Mouse (Mus musculus): Measurements from ENCODE around the gene Fsd1. TPM values are rescaled to one million over a fixed set of nuclear protein-coding genes. Genes with fewer than 3 reads are reported as not detected.

Gene Fsd1
- total and polyA plus RNA-seq, 3 experiments: not detected

- Histone ChIP-seq H3K4me3 (ENCODE audit: control insufficient read depth in 1 of 2, insufficient read depth in 1 of 2, low read depth in 2 of 2, low read length in 2 of 2) (no peak overlapping the region), H3K36me3 (ENCODE audit: control insufficient read depth in 1 of 2, insufficient read depth in 2 of 2, low read length in 2 of 2) (peaks cover 0 to 3% of the 10 kb centered on the region in 2 experiments; a peak in 1 of 4 replicates), H3K27ac (ENCODE audit: control insufficient read depth, low read depth, low read length) (no peak overlapping the region)
Measured at GRCm38 (mm10) chr17:56022131-56022988, 36.1 kb downstream of the Fsd1 start.

DNA sequence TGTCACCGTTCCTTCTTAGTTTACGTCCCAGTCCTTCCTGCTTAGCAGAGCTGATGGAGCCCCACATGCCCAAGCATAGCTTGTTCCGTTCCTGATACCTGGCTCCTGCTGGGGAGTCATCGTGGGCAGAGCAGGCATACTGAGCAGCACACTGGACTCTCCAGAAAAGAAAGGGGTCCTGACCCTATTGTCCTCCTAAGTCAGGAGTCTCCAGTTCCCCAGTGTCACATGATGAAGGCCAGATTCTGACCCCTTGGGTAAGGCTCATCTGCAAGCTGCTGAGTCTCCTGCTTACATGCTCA is 36.6 kb downstream of the Fsd1 start:
- H3K27ac ChIP-seq (ENCODE audit: control insufficient read depth, low read depth, low read length): no peak overlapping the region
- no peak for DNase-seq (ENCODE audit: low read depth, low spot score)
- H3K4me3 ChIP-seq (ENCODE audit: control insufficient read depth in 1 of 2, insufficient read depth in 1 of 2, low read depth in 2 of 2, low read length in 2 of 2): no peak overlapping the region
- H3K27me3 ChIP-seq (ENCODE audit: control insufficient read depth in 1 of 2, insufficient read depth in 2 of 2, low read length in 2 of 2): no peaks in the 10 kb centered on the region
- peaks cover 17% of the 10 kb centered on the region for H3K79me2 ChIP-seq (ENCODE audit: control insufficient read depth, insufficient read depth, low read length, poor library complexity)
- no peaks in the 10 kb centered on the region for H3K9me3 ChIP-seq (replicated peaks; ENCODE audit: insufficient read depth, low read length)
- peaks cover 0 to 5% of the 10 kb centered on the region in 2 experiments; a peak in 1 of 4 replicates for H3K36me3 ChIP-seq (ENCODE audit: control insufficient read depth in 1 of 2, insufficient read depth in 2 of 2, low read length in 2 of 2)
- H3K4me1 ChIP-seq (ENCODE audit: control insufficient read depth in 1 of 2, insufficient read depth in 2 of 2, low read length in 2 of 2): no peaks in the 10 kb centered on the region
- TF ChIP-seq NRF1 (IDR thresholded peaks at IDR 0.05; ENCODE audit: insufficient read depth, low read depth, low read length, poor library complexity, severe bottlenecking) (no peak), MYC (IDR thresholded peaks at IDR 0.05; ENCODE audit: low read depth, low read length) (no peak), JUND (IDR thresholded peaks at IDR 0.05; ENCODE audit: low read depth, low read length) (no peak), ZC3H11A (IDR thresholded peaks at IDR 0.05; ENCODE audit: low read depth, low read length) (no peak), UBTF (IDR thresholded peaks at IDR 0.05; ENCODE audit: borderline replicate concordance, insufficient read depth, low read depth, low read length) (no peak), POLR2AphosphoS5 (IDR thresholded peaks at IDR 0.05; ENCODE audit: borderline replicate concordance, low read depth, low read length) (no peak)
- H3K9ac ChIP-seq (ENCODE audit: control insufficient read depth, low read depth, low read length, poor library complexity, severe bottlenecking): no peak overlapping the region

More at GRCm38 (mm10) chr17:56022131-56022988, 36.1 kb downstream of the Fsd1 start:
- H3K27me3 ChIP-seq (ENCODE audit: control insufficient read depth in 1 of 2, insufficient read depth in 2 of 2, low read length in 2 of 2): no peaks in the 10 kb centered on the region
- no peak for DNase-seq (ENCODE audit: low read depth, low spot score)
- TF ChIP-seq MYC (IDR thresholded peaks at IDR 0.05; ENCODE audit: low read depth, low read length) (no peak), HCFC1 (IDR thresholded peaks at IDR 0.05; ENCODE audit: low read depth, low read length) (no peak), CTCF (IDR thresholded peaks at IDR 0.05 in 2 of 3, conservative IDR thresholded peaks at IDR 0.05 in 1 of 3; ENCODE audit: control insufficient read depth in 1 of 3, insufficient read depth in 1 of 3, low read depth in 2 of 3, low read length in 3 of 3, poor library complexity in 1 of 3, severe bottlenecking in 1 of 3) (no peak), NRF1 (IDR thresholded peaks at IDR 0.05; ENCODE audit: insufficient read depth, low read depth, low read length, poor library complexity, severe bottlenecking) (no peak), BHLHE40 (IDR thresholded peaks at IDR 0.05; ENCODE audit: borderline replicate concordance, low read depth, low read length) (no peak), MXI1 (IDR thresholded peaks at IDR 0.05; ENCODE audit: low read depth, low read length) (no peak), POLR2AphosphoS2 (IDR thresholded peaks at IDR 0.05; ENCODE audit: low read length) (no peak)
- no peak overlapping the region for H3K9ac ChIP-seq (ENCODE audit: control insufficient read depth, low read depth, low read length, poor library complexity, severe bottlenecking)
- no peaks in the 10 kb centered on the region for H3K9me3 ChIP-seq (replicated peaks; ENCODE audit: insufficient read depth, low read length)
- H3K79me2 ChIP-seq (ENCODE audit: control insufficient read depth, insufficient read depth, low read length, poor library complexity): peaks cover 13% of the 10 kb centered on the region
- no peaks in the 10 kb centered on the region for H3K4me1 ChIP-seq (ENCODE audit: control insufficient read depth in 1 of 2, insufficient read depth in 2 of 2, low read length in 2 of 2)

GRCm38 (mm10) chr17:56023386-56023785 is 37.1 kb downstream of the Fsd1 start:
- no peak for TF ChIP-seq SIN3A (IDR thresholded peaks at IDR 0.05; ENCODE audit: low read length)
- no peak for TF ChIP-seq EP300 (IDR thresholded peaks at IDR 0.05; ENCODE audit: low read depth in 1 of 2, low read length in 2 of 2)
- TF ChIP-seq ZNF384 (IDR thresholded peaks at IDR 0.05; ENCODE audit: low read depth, low read length): no peak
- TF ChIP-seq MYC (IDR thresholded peaks at IDR 0.05; ENCODE audit: low read depth, low read length): no peak
- no peak for TF ChIP-seq MAX (IDR thresholded peaks at IDR 0.05; ENCODE audit: low read length)
- TF ChIP-seq ZMIZ1 (IDR thresholded peaks at IDR 0.05; ENCODE audit: low read depth, low read length): no peak
- no peak for TF ChIP-seq TAL1 (IDR thresholded peaks at IDR 0.05; ENCODE audit: low read length)
- TF ChIP-seq TBP (IDR thresholded peaks at IDR 0.05; ENCODE audit: low read depth, low read length): no peak
- no peak for TF ChIP-seq CHD1 (IDR thresholded peaks at IDR 0.05; ENCODE audit: low read depth, low read length)
- no peak for TF ChIP-seq POLR2AphosphoS2 (IDR thresholded peaks at IDR 0.05; ENCODE audit: low read length)
- TF ChIP-seq E2F4 (IDR thresholded peaks at IDR 0.05; ENCODE audit: borderline replicate concordance, low read depth, low read length): no peak
- no peak for TF ChIP-seq POLR2AphosphoS5 (IDR thresholded peaks at IDR 0.05; ENCODE audit: borderline replicate concordance, low read depth, low read length)
- no peak for TF ChIP-seq RCOR1 (IDR thresholded peaks at IDR 0.05; ENCODE audit: low read depth, low read length)
- no peak overlapping the region for H3K27ac ChIP-seq (ENCODE audit: control insufficient read depth, low read depth, low read length)
- no peak overlapping the region for H3K9ac ChIP-seq (ENCODE audit: control insufficient read depth, low read depth, low read length, poor library complexity, severe bottlenecking)
- H3K36me3 ChIP-seq (ENCODE audit: control insufficient read depth in 1 of 2, insufficient read depth in 2 of 2, low read length in 2 of 2): peaks cover 0 to 7% of the 10 kb centered on the region in 2 experiments; a peak in 1 of 4 replicates
- H3K27me3 ChIP-seq (ENCODE audit: control insufficient read depth in 1 of 2, insufficient read depth in 2 of 2, low read length in 2 of 2): no peaks in the 10 kb centered on the region
- no peaks in the 10 kb centered on the region for H3K9me3 ChIP-seq (replicated peaks; ENCODE audit: insufficient read depth, low read length)
- H3K4me1 ChIP-seq (ENCODE audit: control insufficient read depth in 1 of 2, insufficient read depth in 2 of 2, low read length in 2 of 2): no peaks in the 10 kb centered on the region
- DNase-seq (ENCODE audit: low read depth, low spot score): no peak
- peaks cover 19% of the 10 kb centered on the region for H3K79me2 ChIP-seq (ENCODE audit: control insufficient read depth, insufficient read depth, low read length, poor library complexity)
- no peak overlapping the region for H3K4me3 ChIP-seq (ENCODE audit: control insufficient read depth in 1 of 2, insufficient read depth in 1 of 2, low read depth in 2 of 2, low read length in 2 of 2)
